Mouse (Mus musculus) adrenal gland, adult 10 weeks (tissue): ENCODE results near the gene Agpat4. TPM values are rescaled to one million over a fixed set of nuclear protein-coding genes. Genes with fewer than 3 reads are reported as not detected.

Source experiments
- polyA plus RNA-seq: library from polyadenylated mRNA; stranded (reverse); fragments of 350-450 nt; fragmentation: Illumina TruSeq; extraction: RNeasy Lipid Tissue Mini Kit (QIAGEN cat#74804); gene quantifications from one replicate; pipeline ENCODE4 v1.2.3, GENCODE M21; 2014; ENCODE audit warnings: low read depth, low replicate concordance

Gene Agpat4
- 4.7 TPM for polyA plus RNA-seq

GRCm38 (mm10) chr17:12118561-12118925 lies at the start of gene Agpat4:
TSS of gene Agpat4 (plus strand) at chr17:12118704.

Other genes with a start within 250 kb of the Agpat4 start
- gene Map3k4, start 200.1 kb downstream of the Agpat4 start, polyA plus RNA-seq = 6.5 TPM